Mouse (Mus musculus) WW6 (cell line): Measurements from ENCODE around the gene Glud1.

ENCODE experiments used
- DNase-seq: peaks from one replicate; pipeline ENCODE4 v3.0.0-alpha.2; 2013; ENCODE audit warnings: low read depth, low spot score

Glud1 gene

GRCm38 (mm10) chr14:34310234-34310965, at the start of gene Glud1, which contains the start of gene Shld2:
Glud1 (plus strand) TSS chr14:34310727.
Shld2 (minus strand) TSS chr14:34310493.
- DNase-seq: no peak

- no peak for DNase-seq
Observed at GRCm38 (mm10) chr14:34268046-34268445, 42.5 kb upstream of the Glud1 start.

GRCm38 (mm10) chr14:34273280-34273679, 37.2 kb upstream of the Glud1 start:
- DNase-seq: no peak

GRCm38 (mm10) chr14:34274141-34274540, 36.4 kb upstream of the Glud1 start:
- DNase-seq: no peak

- DNase-seq: no peak
Observed at GRCm38 (mm10) chr14:34275225-34275624, 35.3 kb upstream of the Glud1 start.

- no peak for DNase-seq
Observed at GRCm38 (mm10) chr14:34279726-34280125, 30.8 kb upstream of the Glud1 start.

- DNase-seq: no peak
Observed at GRCm38 (mm10) chr14:34280798-34281197, 29.7 kb upstream of the Glud1 start.

- DNase-seq: no peak
Observed at GRCm38 (mm10) chr14:34281736-34282269, 28.7 kb upstream of the Glud1 start.

- DNase-seq: no peak
Observed at GRCm38 (mm10) chr14:34288396-34288795, 22.1 kb upstream of the Glud1 start.

GRCm38 (mm10) chr14:34289259-34290015, 21.1 kb upstream of the Glud1 start:
- DNase-seq: no peak

- no peak for DNase-seq
Observed at GRCm38 (mm10) chr14:34290229-34290628, 20.3 kb upstream of the Glud1 start.

- no peak for DNase-seq
Observed at GRCm38 (mm10) chr14:34293641-34294040, 16.9 kb upstream of the Glud1 start.

GRCm38 (mm10) chr14:34296350-34296749, 14.2 kb upstream of the Glud1 start:
- no peak for DNase-seq

GRCm38 (mm10) chr14:34297038-34297437, 13.5 kb upstream of the Glud1 start:
- no peak for DNase-seq

- DNase-seq: no peak
Observed at GRCm38 (mm10) chr14:34297634-34298033, 12.9 kb upstream of the Glud1 start.

- no peak for DNase-seq
Observed at GRCm38 (mm10) chr14:34298871-34299700, 11.4 kb upstream of the Glud1 start.

GRCm38 (mm10) chr14:34302681-34303242, 7.8 kb upstream of the Glud1 start:
- DNase-seq: no peak

GRCm38 (mm10) chr14:34303265-34303680, 7.3 kb upstream of the Glud1 start:
- DNase-seq: no peak

- no peak for DNase-seq
Observed at GRCm38 (mm10) chr14:34309266-34309665, 1.3 kb upstream of the Glud1 start.

- DNase-seq: no peak
Observed at GRCm38 (mm10) chr14:34309907-34310233, 657 bp upstream of the Glud1 start.

GRCm38 (mm10) chr14:34311021-34311631, 599 bp downstream of the Glud1 start:
- no peak for DNase-seq
